In genomic region chr11:85893400-85894135, GRCm38 (mm10) we compare ENCODE assay signal across 20 mouse cellular contexts. TPM values are rescaled to one million over a fixed set of nuclear protein-coding genes. Genes with fewer than 3 reads are reported as not detected.
DNase-seq lines count a peak whose midpoint lies in the region; ATAC-seq and TF ChIP-seq lines count a peak whose summit lies in the region.
"Had no signal": no experiment of that assay in that cellular context is flagged by ENCODE, and none has a peak within 500 bp of the region (broad histone marks: within the 10 kb centered on the region; RNA-seq: fewer than 3 reads in every experiment).

No protein-coding gene starts in this region.

- DNase-seq in lung, adult 2 months: no peak
- DNase-seq in MEL-GATA-1-ER (ENCODE audit: extremely low read depth, low read depth): peak; percentile 36
- DNase-seq in embryonic facial prominence, embryonic 10.5 days (ENCODE audit: low spot score): peak; percentile 29
- DNase-seq in kidney, postnatal 14 days: no peak
- no peak for DNase-seq in adrenal gland, postnatal 10 days
- DNase-seq: cerebellum, adult 11-12 months; gastrocnemius, postnatal 25 days; kidney, postnatal 25 days; liver, embryonic 13.5 days; thymus, adult 2 months had no signal

- peak overlapping the region; percentile 23; the same call in 1 of the 2 replicates for H3K4me3 ChIP-seq in lung, embryonic 16.5 days (ENCODE audit: low read length)
- H3K4me3 ChIP-seq in lung, adult 2 months (replicated peaks; ENCODE audit: extremely low read depth, low read depth, low read length): no peak overlapping the region
- H3K4me3 ChIP-seq in embryonic facial prominence, embryonic 10.5 days: no peak overlapping the region
- H3K4me3 ChIP-seq: heart, embryonic 13.5 days; liver, embryonic 13.5 days; midbrain, embryonic 12.5 days; neural tube, embryonic 13.5 days had no signal

- 2% methylated on average over 13 of the region's 13 CpGs for WGBS in lung, embryonic 16.5 days
- 20% methylated on average over 13 of the region's 13 CpGs for WGBS in lung, adult 2 months
- under 1% methylated on average over 13 of the region's 13 CpGs for WGBS in embryonic facial prominence, embryonic 10.5 days

- H3K27me3 ChIP-seq in lung, embryonic 16.5 days (ENCODE audit: control insufficient read depth, insufficient read depth, low read depth, low read length): peaks cover 47% of the 10 kb centered on the region
- H3K27me3 ChIP-seq in embryonic facial prominence, embryonic 10.5 days (replicated peaks; ENCODE audit: low read depth, poor library complexity, severe bottlenecking): peaks cover 100% of the 10 kb centered on the region

- peaks cover 33% of the 10 kb centered on the region for H3K4me1 ChIP-seq in lung, embryonic 16.5 days (replicated peaks; ENCODE audit: control insufficient read depth, insufficient read depth, low read length)
- peaks cover 7% of the 10 kb centered on the region for H3K4me1 ChIP-seq in lung, adult 2 months (ENCODE audit: control insufficient read depth, insufficient read depth, low read length)
- H3K4me1 ChIP-seq in embryonic facial prominence, embryonic 10.5 days: peaks cover 54% of the 10 kb centered on the region

- peak overlapping the region; percentile 87 for H3K9ac ChIP-seq in lung, embryonic 16.5 days (ENCODE audit: low read length)
- H3K9ac ChIP-seq: heart, embryonic 13.5 days; liver, embryonic 13.5 days; midbrain, embryonic 12.5 days; neural tube, embryonic 13.5 days had no signal

- TF ChIP-seq POLR2A in lung, adult 2 months (IDR thresholded peaks at IDR 0.05; ENCODE audit: borderline replicate concordance, extremely low read depth, low read depth, low read length): no peak

- H3K36me3 ChIP-seq in lung, embryonic 16.5 days (ENCODE audit: control insufficient read depth, insufficient read depth, low read length): peaks cover 3% of the 10 kb centered on the region; the same call in 1 of the 2 replicates
- no peaks in the 10 kb centered on the region for H3K36me3 ChIP-seq in embryonic facial prominence, embryonic 10.5 days (replicated peaks)
- H3K36me3 ChIP-seq: heart, embryonic 13.5 days; liver, embryonic 13.5 days; midbrain, embryonic 12.5 days; neural tube, embryonic 13.5 days had no signal

- peak overlapping the region; percentile 92 for H3K27ac ChIP-seq in lung, embryonic 16.5 days (ENCODE audit: low read length)
- H3K27ac ChIP-seq in embryonic facial prominence, embryonic 10.5 days (replicated peaks): no peak overlapping the region
- H3K27ac ChIP-seq: heart, embryonic 13.5 days; liver, embryonic 13.5 days; midbrain, embryonic 12.5 days; neural tube, embryonic 13.5 days had no signal

- TF ChIP-seq CTCF in lung, adult 2 months (IDR thresholded peaks at IDR 0.05; ENCODE audit: insufficient read depth, low read length): no peak

- peak overlapping the region; percentile 69 for H3K4me2 ChIP-seq in lung, embryonic 16.5 days (ENCODE audit: low read depth, low read length)
- H3K4me2 ChIP-seq: heart, embryonic 13.5 days; liver, embryonic 13.5 days; midbrain, embryonic 12.5 days; neural tube, embryonic 13.5 days had no signal

- no peaks in the 10 kb centered on the region for H3K9me3 ChIP-seq in lung, embryonic 16.5 days (ENCODE audit: control insufficient read depth, low read length)
- no peaks in the 10 kb centered on the region for H3K9me3 ChIP-seq in embryonic facial prominence, embryonic 10.5 days
- H3K9me3 ChIP-seq: heart, embryonic 13.5 days; liver, embryonic 13.5 days; midbrain, embryonic 12.5 days; neural tube, embryonic 13.5 days had no signal

- ATAC-seq in lung, embryonic 16.5 days (ENCODE audit: low read depth): peak; percentile 65
- ATAC-seq in megakaryocyte-erythroid progenitor cell, adult 5-6 weeks (replicated peaks; ENCODE audit: low FRiP score, low TSS enrichment, poor library complexity, severe bottlenecking): 0 out of 2 replicates have a peak, but pooled peaks have one; percentile 34
- ATAC-seq: activated CD4-positive, CD25-positive, alpha-beta regulatory T cell, adult 4 months; intestine, embryonic 16.5 days had no signal

RNA-seq across cellular contexts. Expression of gene Tbx4, which starts 7.3 kb away (rescaled TPM):
- 61.4 and 70.5 TPM in 2 replicates for polyA plus RNA-seq in lung, embryonic 16.5 days (2015; fragmentation: Nextera tagmentation; extraction: Ambion mirVana)
- 79.5 and 80.4 TPM in 2 replicates for polyA plus RNA-seq in lung, adult 2 months (2012; rRNA removed)
- polyA plus RNA-seq in embryonic facial prominence, embryonic 10.5 days (2016; fragmentation: Nextera tagmentation; extraction: Ambion mirVana): 1.0 and 1.4 TPM in 2 replicates
- total RNA-seq in megakaryocyte-erythroid progenitor cell, adult 5-6 weeks (2014; fragmentation: Nextera tagmentation): not detected in 2 replicates
- 0.57 TPM in 1 of 2 replicates, not detected in the other for total RNA-seq in megakaryocyte-erythroid progenitor cell, adult 5-6 weeks (2017)
- under 1 TPM in 1 of 2 experiments, not detected in 1; 0.12 TPM for total RNA-seq in adrenal gland, postnatal 10 days (2021)
- polyA plus RNA-seq: activated CD4-positive, CD25-positive, alpha-beta regulatory T cell, adult 4 months; intestine, embryonic 16.5 days had no signal

RNA-seq across cellular contexts. Expression of gene Gm11444, which starts 43.4 kb away (rescaled TPM):
- polyA plus RNA-seq in lung, embryonic 16.5 days (2015; fragmentation: Nextera tagmentation; extraction: Ambion mirVana): not detected in 2 replicates
- not detected in 2 replicates for polyA plus RNA-seq in lung, adult 2 months (2012; rRNA removed)
- polyA plus RNA-seq in embryonic facial prominence, embryonic 10.5 days (2016; fragmentation: Nextera tagmentation; extraction: Ambion mirVana): not detected in 2 replicates
- total RNA-seq in megakaryocyte-erythroid progenitor cell, adult 5-6 weeks (2014; fragmentation: Nextera tagmentation): not detected in 2 replicates
- not detected in 2 replicates for total RNA-seq in megakaryocyte-erythroid progenitor cell, adult 5-6 weeks (2017)
- total RNA-seq in adrenal gland, postnatal 10 days (2021): not detected
- total RNA-seq: gastrocnemius, postnatal 25 days; hematopoietic stem cell, adult 5-6 weeks; left cerebral cortex, adult 18-20 months had no signal
- polyA plus RNA-seq: cortical plate, adult 2 months; heart, embryonic 13.5 days; intestine, embryonic 16.5 days; liver, embryonic 13.5 days; midbrain, embryonic 12.5 days; neural tube, embryonic 13.5 days; thymus, adult 2 months had no signal

Comparison
In these comparisons a context has a peak if more than half of its experiments do, and no peak if none do; other contexts are left out.
1. DNase-seq: peak in MEL-GATA-1-ER (single experiment) and embryonic facial prominence, embryonic 10.5 days (single experiment); none in lung, adult 2 months (single experiment), kidney, postnatal 14 days (single experiment) and adrenal gland, postnatal 10 days (single experiment).
2. RNA of gene Tbx4, which starts 7.3 kb away (polyA plus RNA-seq): 79.5 to 80.4 TPM in lung, adult 2 months and 61.4 to 70.5 TPM in lung, embryonic 16.5 days; 1.0 to 1.4 TPM in embryonic facial prominence, embryonic 10.5 days; every median in the first group is over 10 times any median in the second.